Comparison of ENCODE assay signal across 8 mouse cellular contexts in genomic region chr13:37854031-37854431, GRCm38 (mm10).
A peak's percentile ranks its signal among the peaks of the same experiment; 100 is the strongest.
DNase-seq lines count a peak whose midpoint lies in the region; ATAC-seq lines count a peak whose summit lies in the region.

No protein-coding gene starts in this region.

- 1% methylated on average over 14 of the region's 14 CpGs for WGBS in embryonic facial prominence, embryonic 12.5 days
- WGBS in heart, embryonic 12.5 days = 4% methylated on average over 14 of the region's 14 CpGs
- under 1% methylated on average over 14 of the region's 14 CpGs for WGBS in kidney, embryonic 16.5 days

- H3K9me3 ChIP-seq in embryonic facial prominence, embryonic 12.5 days = no peaks in the 10 kb centered on the region
- no peaks in the 10 kb centered on the region for H3K9me3 ChIP-seq in heart, embryonic 12.5 days (replicated peaks)
- H3K9me3 ChIP-seq in kidney, embryonic 16.5 days (ENCODE audit: low read length) = no peaks in the 10 kb centered on the region

- H3K4me1 ChIP-seq in embryonic facial prominence, embryonic 12.5 days = peaks cover 27% of the 10 kb centered on the region
- peaks cover 61% of the 10 kb centered on the region for H3K4me1 ChIP-seq in heart, embryonic 12.5 days (replicated peaks)
- H3K4me1 ChIP-seq in kidney, embryonic 16.5 days (ENCODE audit: insufficient read depth, low read length) = peaks cover 53% of the 10 kb centered on the region

- DNase-seq in urinary bladder, adult 18-20 months (ENCODE audit: low spot score in 2 of 2) = peak; percentile 34 to 63
- no peak for DNase-seq in urinary bladder, adult 2 months (ENCODE audit: low spot score)
- DNase-seq in lung, postnatal 36 days = peak; percentile 80
- peak; percentile 82 for DNase-seq in skeletal muscle tissue, adult 2 months (ENCODE audit: low read depth, low spot score)
- DNase-seq in c-Kit-positive CD71-positive TER-119-positive erythroid progenitor cells, embryonic 14.5 days (ENCODE audit: low spot score) = no peak

- no peaks in the 10 kb centered on the region for H3K27me3 ChIP-seq in embryonic facial prominence, embryonic 12.5 days
- H3K27me3 ChIP-seq in heart, embryonic 12.5 days (replicated peaks) = no peaks in the 10 kb centered on the region
- H3K27me3 ChIP-seq in kidney, embryonic 16.5 days (ENCODE audit: insufficient read depth, low read length) = no peaks in the 10 kb centered on the region

- no peaks in the 10 kb centered on the region for H3K36me3 ChIP-seq in embryonic facial prominence, embryonic 12.5 days
- no peaks in the 10 kb centered on the region for H3K36me3 ChIP-seq in heart, embryonic 12.5 days
- no peaks in the 10 kb centered on the region for H3K36me3 ChIP-seq in kidney, embryonic 16.5 days (ENCODE audit: insufficient read depth, low read length)

- H3K27ac ChIP-seq in embryonic facial prominence, embryonic 12.5 days = peak overlapping the region; percentile 82
- peak overlapping the region; percentile 56 for H3K27ac ChIP-seq in heart, embryonic 12.5 days (ENCODE audit: poor library complexity, severe bottlenecking)
- H3K27ac ChIP-seq in kidney, embryonic 16.5 days (ENCODE audit: low read length) = peak overlapping the region; percentile 87

- ATAC-seq in embryonic facial prominence, embryonic 12.5 days (ENCODE audit: insufficient number of reproducible peaks, insufficient read depth, low FRiP score, low TSS enrichment) = no peak; the same call in 1 of the 2 replicates
- no peak for ATAC-seq in heart, embryonic 12.5 days (ENCODE audit: insufficient number of reproducible peaks, low FRiP score)
- ATAC-seq in kidney, embryonic 16.5 days (ENCODE audit: low FRiP score, low TSS enrichment) = peak; percentile 86

- H3K4me3 ChIP-seq in embryonic facial prominence, embryonic 12.5 days = peak overlapping the region; percentile 25
- peak overlapping the region; percentile 33 for H3K4me3 ChIP-seq in heart, embryonic 12.5 days
- H3K4me3 ChIP-seq in kidney, embryonic 16.5 days (ENCODE audit: low read length) = peak overlapping the region; percentile 32

- peak overlapping the region; percentile 44 for H3K9ac ChIP-seq in embryonic facial prominence, embryonic 12.5 days
- peak overlapping the region; percentile 60 for H3K9ac ChIP-seq in heart, embryonic 12.5 days
- H3K9ac ChIP-seq in kidney, embryonic 16.5 days (replicated peaks; ENCODE audit: low read length) = peak overlapping the region; percentile 43

- H3K4me2 ChIP-seq in embryonic facial prominence, embryonic 12.5 days (replicated peaks) = peak overlapping the region; percentile 58
- H3K4me2 ChIP-seq in heart, embryonic 12.5 days = peak overlapping the region; percentile 65
- peak overlapping the region; percentile 51 for H3K4me2 ChIP-seq in kidney, embryonic 16.5 days (replicated peaks; ENCODE audit: low read depth, low read length)

Comparison
In these comparisons a context has a peak if more than half of its experiments do, and no peak if none do; other contexts are left out.
1. DNase-seq: peak in urinary bladder, adult 18-20 months (2 of 2), lung, postnatal 36 days (single experiment) and skeletal muscle tissue, adult 2 months (single experiment); none in urinary bladder, adult 2 months (single experiment) and c-Kit-positive CD71-positive TER-119-positive erythroid progenitor cells, embryonic 14.5 days (single experiment).
2. Peak in every context shown above with its lines, with median percentiles within 50 percentile points of each other: H3K27ac ChIP-seq, H3K4me2 ChIP-seq, H3K4me3 ChIP-seq and H3K9ac ChIP-seq.